8 mouse cellular contexts compared by ENCODE assay signal in genomic region chr13:25562746-25563145, GRCm38 (mm10).
DNase-seq lines count a peak whose midpoint lies in the region; ATAC-seq and TF ChIP-seq lines count a peak whose summit lies in the region.

No protein-coding gene starts in this region.

- no peak overlapping the region for H3K4me2 ChIP-seq in limb, embryonic 13.5 days (replicated peaks)
- H3K4me2 ChIP-seq in neural tube, embryonic 14.5 days (ENCODE audit: low read depth, low read length) = no peak overlapping the region

- no peak for TF ChIP-seq POLR2A in thymus, adult 2 months (IDR thresholded peaks at IDR 0.05; ENCODE audit: control insufficient read depth, extremely low read depth, insufficient read depth, low read length, poor library complexity)

- H3K9me3 ChIP-seq in limb, embryonic 13.5 days = no peaks in the 10 kb centered on the region
- no peaks in the 10 kb centered on the region for H3K9me3 ChIP-seq in neural tube, embryonic 14.5 days (ENCODE audit: control insufficient read depth, low read length)

- DNase-seq in thymus, adult 2 months = peak; percentile 16
- no peak for DNase-seq in thymus, adult 18-20 months
- DNase-seq in cerebellum, adult 9-10 months = peak; percentile 45
- peak; percentile 41 to 74 for DNase-seq in frontal cortex, postnatal 36 days (ENCODE audit: low spot score in 2 of 2)
- peak; percentile 63 for DNase-seq in kidney, postnatal 10 days
- DNase-seq in urinary bladder, postnatal 25 days (ENCODE audit: low spot score) = peak; percentile 15

- H3K36me3 ChIP-seq in thymus, adult 2 months (ENCODE audit: control insufficient read depth, insufficient read depth, low read length) = no peaks in the 10 kb centered on the region
- H3K36me3 ChIP-seq in limb, embryonic 13.5 days = no peaks in the 10 kb centered on the region
- H3K36me3 ChIP-seq in neural tube, embryonic 14.5 days (ENCODE audit: control insufficient read depth, insufficient read depth, low read length) = no peaks in the 10 kb centered on the region

- no peak overlapping the region for H3K27ac ChIP-seq in thymus, adult 2 months (ENCODE audit: control insufficient read depth, insufficient read depth, low read length)
- H3K27ac ChIP-seq in limb, embryonic 13.5 days = no peak overlapping the region
- no peak overlapping the region for H3K27ac ChIP-seq in neural tube, embryonic 14.5 days (ENCODE audit: low read depth, low read length)

- ATAC-seq in limb, embryonic 13.5 days (ENCODE audit: low FRiP score, low read depth) = peak; percentile 61; the same call in 1 of the 2 replicates
- peak; percentile 70 for ATAC-seq in neural tube, embryonic 14.5 days (ENCODE audit: low read depth)

- WGBS in thymus, adult 2 months = 6% methylated on average over 2 of the region's 2 CpGs
- 3% methylated on average over 2 of the region's 2 CpGs for WGBS in limb, embryonic 13.5 days
- WGBS in neural tube, embryonic 14.5 days = 7% methylated on average over 2 of the region's 2 CpGs

- no peaks in the 10 kb centered on the region for H3K27me3 ChIP-seq in thymus, adult 2 months (ENCODE audit: control insufficient read depth, insufficient read depth, low read length)
- H3K27me3 ChIP-seq in limb, embryonic 13.5 days = no peaks in the 10 kb centered on the region
- no peaks in the 10 kb centered on the region for H3K27me3 ChIP-seq in neural tube, embryonic 14.5 days (ENCODE audit: control insufficient read depth, insufficient read depth, low read length)

- H3K4me1 ChIP-seq in thymus, adult 2 months (replicated peaks; ENCODE audit: control insufficient read depth, insufficient read depth, low read length) = no peaks in the 10 kb centered on the region
- H3K4me1 ChIP-seq in limb, embryonic 13.5 days = no peaks in the 10 kb centered on the region
- H3K4me1 ChIP-seq in neural tube, embryonic 14.5 days (ENCODE audit: control insufficient read depth, insufficient read depth, low read length) = no peaks in the 10 kb centered on the region

- H3K9ac ChIP-seq in limb, embryonic 13.5 days = no peak overlapping the region
- no peak overlapping the region for H3K9ac ChIP-seq in neural tube, embryonic 14.5 days (replicated peaks; ENCODE audit: low read depth, low read length)

- TF ChIP-seq CTCF in thymus, adult 2 months (IDR thresholded peaks at IDR 0.05; ENCODE audit: borderline replicate concordance, control insufficient read depth, extremely low read depth, insufficient read depth, low read length, poor library complexity) = no peak

- H3K4me3 ChIP-seq in thymus, adult 2 months (ENCODE audit: control insufficient read depth, insufficient read depth, low read length) = no peak overlapping the region
- H3K4me3 ChIP-seq in limb, embryonic 13.5 days = no peak overlapping the region
- no peak overlapping the region for H3K4me3 ChIP-seq in neural tube, embryonic 14.5 days (ENCODE audit: low read depth, low read length)

Comparison
In these comparisons a context has a peak if more than half of its experiments do, and no peak if none do; other contexts are left out.
1. DNase-seq: peak in thymus, adult 2 months (single experiment), cerebellum, adult 9-10 months (single experiment), frontal cortex, postnatal 36 days (2 of 2), kidney, postnatal 10 days (single experiment) and urinary bladder, postnatal 25 days (single experiment); none in thymus, adult 18-20 months (0 of 2).